Mouse (Mus musculus) urinary bladder, postnatal 14 days (tissue): ENCODE measurements around the gene Il1a.
A peak's percentile ranks its signal among the peaks of the same experiment; 100 is the strongest.

Experiments
- DNase-seq: peaks from one replicate; pipeline ENCODE4 v3.0.0; 2021; ENCODE audit warnings: low spot score

The Il1a gene

GRCm38 (mm10) chr2:129309836-129310235 lies at the start of gene Il1a:
Gene Il1a (minus strand): TSS chr2:129309972.
- no peak for DNase-seq

GRCm38 (mm10) chr2:129338138-129338621 lies 28.4 kb upstream of the Il1a start:
- DNase-seq: no peak

GRCm38 (mm10) chr2:129333471-129333870 lies 23.7 kb upstream of the Il1a start:
- no peak for DNase-seq

GRCm38 (mm10) chr2:129330540-129330939 lies 20.8 kb upstream of the Il1a start:
- DNase-seq: no peak

GRCm38 (mm10) chr2:129330024-129330423 lies 20.3 kb upstream of the Il1a start:
- DNase-seq: no peak

GRCm38 (mm10) chr2:129328238-129328637 lies 18.5 kb upstream of the Il1a start:
- no peak for DNase-seq

- DNase-seq: peak; percentile 79
Observed at GRCm38 (mm10) chr2:129324216-129324615, 14.4 kb upstream of the Il1a start.

GRCm38 (mm10) chr2:129322117-129322635 lies 12.4 kb upstream of the Il1a start:
- DNase-seq: no peak

GRCm38 (mm10) chr2:129320033-129320605 lies 10.3 kb upstream of the Il1a start:
- DNase-seq: no peak

GRCm38 (mm10) chr2:129315831-129316230 lies 6.1 kb upstream of the Il1a start:
- DNase-seq: no peak

GRCm38 (mm10) chr2:129314880-129315279 lies 5.1 kb upstream of the Il1a start:
- no peak for DNase-seq

GRCm38 (mm10) chr2:129313934-129314333 lies 4.2 kb upstream of the Il1a start:
- DNase-seq: no peak

- no peak for DNase-seq
Observed at GRCm38 (mm10) chr2:129306020-129306419, 3.8 kb downstream of the Il1a start.

- DNase-seq: no peak
Observed at GRCm38 (mm10) chr2:129297589-129297982, 12.2 kb downstream of the Il1a start.

GRCm38 (mm10) chr2:129296671-129297588 lies 12.8 kb downstream of the Il1a start, which contains the start of gene Ckap2l:
Gene Ckap2l (minus strand): TSS chr2:129297212.
- DNase-seq: peak; percentile 97

GRCm38 (mm10) chr2:129296086-129296485 lies 13.7 kb downstream of the Il1a start:
- no peak for DNase-seq

GRCm38 (mm10) chr2:129295075-129295474 lies 14.7 kb downstream of the Il1a start:
- DNase-seq: no peak

GRCm38 (mm10) chr2:129273823-129274222 lies 35.9 kb downstream of the Il1a start:
- no peak for DNase-seq

GRCm38 (mm10) chr2:129270621-129271020 lies 39.2 kb downstream of the Il1a start:
- no peak for DNase-seq

GRCm38 (mm10) chr2:129269986-129270385 lies 39.8 kb downstream of the Il1a start:
- no peak for DNase-seq

- DNase-seq: no peak
Observed at GRCm38 (mm10) chr2:129269161-129269643, 40.6 kb downstream of the Il1a start.

GRCm38 (mm10) chr2:129267738-129268137 lies 42.0 kb downstream of the Il1a start:
- DNase-seq: no peak

- DNase-seq: no peak
Observed at GRCm38 (mm10) chr2:129265316-129265715, 44.5 kb downstream of the Il1a start.
